Mouse (Mus musculus) spleen, adult 18-20 months (tissue): ENCODE results near the gene Meioc.

Experiments used
- DNase-seq, 2 experiments: peaks; one replicate each; pipeline ENCODE4 v3.0.0; 2022; ENCODE audit warnings: mixed read lengths in 2 of 2

Gene Meioc

GRCm38 (mm10) chr11:102663416-102663815 lies at the start of gene Meioc:
TSS of gene Meioc (plus strand) at chr11:102663716.
- no peak for DNase-seq

- DNase-seq = no peak
Measured at GRCm38 (mm10) chr11:102619449-102619848, 44.1 kb upstream of the Meioc start.

GRCm38 (mm10) chr11:102623876-102624789 lies 39.4 kb upstream of the Meioc start:
- no peak for DNase-seq

GRCm38 (mm10) chr11:102624888-102625407 lies 38.6 kb upstream of the Meioc start:
- no peak for DNase-seq

- no peak for DNase-seq
Measured at GRCm38 (mm10) chr11:102627171-102627931, 36.2 kb upstream of the Meioc start.

- no peak for DNase-seq
Measured at GRCm38 (mm10) chr11:102628529-102628928, 35.0 kb upstream of the Meioc start.

- DNase-seq = no peak
Measured at GRCm38 (mm10) chr11:102629375-102629774, 34.1 kb upstream of the Meioc start.

GRCm38 (mm10) chr11:102630731-102631130 lies 32.8 kb upstream of the Meioc start:
- DNase-seq = no peak

GRCm38 (mm10) chr11:102631203-102631602 lies 32.3 kb upstream of the Meioc start:
- no peak for DNase-seq

GRCm38 (mm10) chr11:102632725-102633124 lies 30.8 kb upstream of the Meioc start:
- no peak for DNase-seq

GRCm38 (mm10) chr11:102633379-102633778 lies 30.1 kb upstream of the Meioc start:
- no peak for DNase-seq

GRCm38 (mm10) chr11:102636887-102637286 lies 26.6 kb upstream of the Meioc start:
- DNase-seq = no peak

- DNase-seq = no peak
Measured at GRCm38 (mm10) chr11:102643891-102644382, 19.6 kb upstream of the Meioc start.

GRCm38 (mm10) chr11:102646226-102646625 lies 17.3 kb upstream of the Meioc start:
- no peak for DNase-seq

- DNase-seq = no peak
Measured at GRCm38 (mm10) chr11:102647885-102648284, 15.6 kb upstream of the Meioc start.

- DNase-seq = peak in 1 of 2 experiments; percentile 21
Measured at GRCm38 (mm10) chr11:102651381-102651780, 12.1 kb upstream of the Meioc start.

- DNase-seq = no peak
Measured at GRCm38 (mm10) chr11:102652844-102653243, 10.7 kb upstream of the Meioc start.

GRCm38 (mm10) chr11:102655888-102656287 lies 7.6 kb upstream of the Meioc start:
- DNase-seq = no peak

GRCm38 (mm10) chr11:102656326-102656926 lies 7.1 kb upstream of the Meioc start:
- no peak for DNase-seq

- DNase-seq = no peak
Measured at GRCm38 (mm10) chr11:102656931-102657330, 6.6 kb upstream of the Meioc start.

- no peak for DNase-seq
Measured at GRCm38 (mm10) chr11:102665151-102665550, 1.6 kb downstream of the Meioc start.

- DNase-seq = no peak
Measured at GRCm38 (mm10) chr11:102665637-102666435, 2.3 kb downstream of the Meioc start.
